Mouse (Mus musculus) thymus, postnatal 10 days (tissue): ENCODE data around the gene Eif5a.
"Not testable (repeated sequence)": the region's sequence is repeated elsewhere in the genome, so short reads cannot be mapped to it uniquely, and the experiment has no call there.

Experiments
- DNase-seq, 2 experiments: peaks; one replicate each; pipeline ENCODE4 v3.0.0; 2021; ENCODE audit warnings: low spot score in 2 of 2

The Eif5a gene

GRCm38 (mm10) chr11:69945997-69946891 lies 24.5 kb upstream of the Eif5a start:
- DNase-seq, result no peak

- DNase-seq, result no peak
These were observed 23.5 kb upstream of the Eif5a start for GRCm38 (mm10) chr11:69945216-69945615.

GRCm38 (mm10) chr11:69940962-69941361 lies 19.2 kb upstream of the Eif5a start:
- DNase-seq, result no peak

GRCm38 (mm10) chr11:69939731-69940130 lies 18.0 kb upstream of the Eif5a start:
- DNase-seq, result no peak

GRCm38 (mm10) chr11:69939181-69939580 lies 17.4 kb upstream of the Eif5a start:
- no peak for DNase-seq

- DNase-seq, result no peak
These were observed 16.7 kb upstream of the Eif5a start for GRCm38 (mm10) chr11:69938401-69938979.

- no peak for DNase-seq
These were observed 16.1 kb upstream of the Eif5a start for GRCm38 (mm10) chr11:69937834-69938233.

GRCm38 (mm10) chr11:69937385-69937784 lies 15.6 kb upstream of the Eif5a start:
- no peak for DNase-seq

- DNase-seq, result no peak
These were observed 15.1 kb upstream of the Eif5a start for GRCm38 (mm10) chr11:69936714-69937347.

GRCm38 (mm10) chr11:69936156-69936555 lies 14.4 kb upstream of the Eif5a start:
- no peak for DNase-seq

GRCm38 (mm10) chr11:69935137-69935879 lies 13.6 kb upstream of the Eif5a start, which contains the start of gene Ybx2:
TSS of gene Ybx2 (plus strand) at chr11:69935796.
- DNase-seq, result peak; percentile 91 to 93

- DNase-seq, result no peak
These were observed 12.9 kb upstream of the Eif5a start for GRCm38 (mm10) chr11:69934681-69935080.

GRCm38 (mm10) chr11:69934169-69934568 lies 12.4 kb upstream of the Eif5a start:
- DNase-seq, result peak; percentile 82 to 98

- no peak for DNase-seq
These were observed 11.3 kb upstream of the Eif5a start for GRCm38 (mm10) chr11:69933066-69933465.

- DNase-seq, result peak in 1 of 2 experiments; percentile 31
These were observed 10.5 kb upstream of the Eif5a start for GRCm38 (mm10) chr11:69932254-69932653.

- no peak for DNase-seq
These were observed 10.0 kb upstream of the Eif5a start for GRCm38 (mm10) chr11:69931769-69932168.

- DNase-seq, result peak in 1 of 2 experiments; percentile 21
These were observed 9.3 kb upstream of the Eif5a start for GRCm38 (mm10) chr11:69930967-69931537.

GRCm38 (mm10) chr11:69930176-69930575 lies 8.4 kb upstream of the Eif5a start:
- not testable (repeated sequence) for DNase-seq

- DNase-seq, result no peak
These were observed 8.0 kb upstream of the Eif5a start for GRCm38 (mm10) chr11:69929712-69930111.

- no peak for DNase-seq
These were observed 5.7 kb upstream of the Eif5a start for GRCm38 (mm10) chr11:69927501-69927900.

GRCm38 (mm10) chr11:69922796-69923195 lies 1.0 kb upstream of the Eif5a start:
- no peak for DNase-seq
